28 mouse cellular contexts compared by ENCODE assay signal in genomic region chrX:147215251-147215650, GRCm38 (mm10).
"Had no signal": no experiment of that assay in that cellular context is flagged by ENCODE, and none has a peak within 500 bp of the region (broad histone marks: within the 10 kb centered on the region; RNA-seq: fewer than 3 reads in every experiment).

No protein-coding gene starts in this region.

- H3K36me3 ChIP-seq: heart, embryonic 13.5 days; heart, embryonic 15.5 days; hindbrain, embryonic 12.5 days; intestine, embryonic 15.5 days; limb, embryonic 10.5 days; limb, embryonic 12.5 days; liver, embryonic 13.5 days; liver, embryonic 15.5 days had no signal

- H3K4me3 ChIP-seq: gastrocnemius, adult 2 months; heart, adult 2 months; heart, embryonic 13.5 days; heart, embryonic 15.5 days; hindbrain, embryonic 12.5 days; intestine, embryonic 15.5 days; layer of hippocampus, adult 2 months; left cerebral cortex, adult 2 months; limb, embryonic 10.5 days; limb, embryonic 12.5 days; liver, embryonic 13.5 days; liver, embryonic 15.5 days had no signal

- DNase-seq: gastrocnemius, adult 2 months; gastrocnemius, postnatal 10 days; gastrocnemius, postnatal 25 days; heart, adult 11 months; heart, adult 2 months; heart, postnatal 14 days; heart, postnatal 36 days; kidney, adult 18-20 months; kidney, adult 8-10 months; kidney, postnatal 10 days; kidney, postnatal 25 days; kidney, postnatal 4 days; liver; liver, embryonic 13.5 days; liver, postnatal 0 days had no signal

- H3K4me1 ChIP-seq: heart, embryonic 13.5 days; heart, embryonic 15.5 days; hindbrain, embryonic 12.5 days; intestine, embryonic 15.5 days; limb, embryonic 10.5 days; limb, embryonic 12.5 days; liver, embryonic 13.5 days; liver, embryonic 15.5 days had no signal

- H3K27ac ChIP-seq: gastrocnemius, adult 2 months; heart, adult 2 months; heart, embryonic 13.5 days; heart, embryonic 15.5 days; hindbrain, embryonic 12.5 days; hindbrain, embryonic 14.5 days; intestine, embryonic 15.5 days; layer of hippocampus, adult 2 months; left cerebral cortex, adult 2 months; limb, embryonic 10.5 days; limb, embryonic 12.5 days; liver, embryonic 13.5 days; liver, embryonic 15.5 days had no signal

- H3K27me3 ChIP-seq: heart, embryonic 13.5 days; heart, embryonic 15.5 days; hindbrain, embryonic 12.5 days; intestine, embryonic 15.5 days; limb, embryonic 12.5 days; liver, embryonic 13.5 days; liver, embryonic 15.5 days had no signal

- H3K9ac ChIP-seq: heart, embryonic 13.5 days; heart, embryonic 15.5 days; hindbrain, embryonic 12.5 days; hindbrain, embryonic 14.5 days; intestine, embryonic 15.5 days; limb, embryonic 12.5 days; liver, embryonic 13.5 days; liver, embryonic 15.5 days; liver, postnatal 0 days had no signal

- ATAC-seq: hindbrain, embryonic 16.5 days; inflammation-experienced regulatory T-cells, adult 6 months; intestine, embryonic 15.5 days; intestine, postnatal 0 days; liver, postnatal 0 days had no signal

- H3K9me3 ChIP-seq: heart, embryonic 13.5 days; heart, embryonic 15.5 days; hindbrain, embryonic 12.5 days; intestine, embryonic 15.5 days; limb, embryonic 10.5 days; limb, embryonic 12.5 days; liver, embryonic 13.5 days; liver, embryonic 15.5 days had no signal
